Mouse (Mus musculus) testis, adult 2 months (tissue): ENCODE measurements at regions not wholly inside any gene's neighbourhood (a gene's known extent, or its start where the extent isn't known, plus 50 kb on each side); places are given as distances from the start of the nearest gene placed in this dataset.

Source experiments
- CTCF ChIP-seq: fragments of 200-500 bp; IDR thresholded peaks from 2 replicates; pipeline ENCODE4 v1.5.1; 2012; ENCODE audit warnings: low read depth, mild to moderate bottlenecking, inconsistent platforms, low read length, moderate library complexity; ENCODE audit not compliant: control insufficient read depth, insufficient read depth, insufficient replicate concordance
- POLR2A ChIP-seq: fragments of 200-500 bp; IDR thresholded peaks from 2 replicates; pipeline ENCODE4 v1.6.1; 2012; ENCODE audit warnings: low read depth, mild to moderate bottlenecking, inconsistent platforms, low read length, moderate library complexity; ENCODE audit not compliant: control insufficient read depth

DNA sequence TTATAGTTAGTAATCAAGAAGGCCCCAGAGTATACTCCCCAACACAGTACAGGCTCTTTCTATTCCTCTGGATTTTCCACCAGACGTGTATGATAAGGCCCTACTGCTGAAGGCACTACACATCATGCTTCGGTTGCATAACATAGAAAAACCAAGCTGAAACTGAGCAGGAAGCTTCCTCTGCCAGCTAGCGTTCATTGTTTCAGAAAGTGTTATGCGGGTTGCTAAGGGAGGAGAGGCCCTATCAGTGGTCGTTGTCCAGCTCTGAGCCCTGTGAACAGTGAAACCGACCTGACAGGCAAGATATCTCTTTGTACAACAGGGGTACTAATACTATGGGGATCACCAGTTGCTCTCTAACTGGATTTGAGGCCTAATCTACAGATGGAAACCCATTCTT, 118.9 kb upstream of the Serpine2 start:
- no peak for TF ChIP-seq CTCF
- TF ChIP-seq POLR2A = no peak
